8 mouse cellular contexts compared by ENCODE assay signal in the genomic region with DNA sequence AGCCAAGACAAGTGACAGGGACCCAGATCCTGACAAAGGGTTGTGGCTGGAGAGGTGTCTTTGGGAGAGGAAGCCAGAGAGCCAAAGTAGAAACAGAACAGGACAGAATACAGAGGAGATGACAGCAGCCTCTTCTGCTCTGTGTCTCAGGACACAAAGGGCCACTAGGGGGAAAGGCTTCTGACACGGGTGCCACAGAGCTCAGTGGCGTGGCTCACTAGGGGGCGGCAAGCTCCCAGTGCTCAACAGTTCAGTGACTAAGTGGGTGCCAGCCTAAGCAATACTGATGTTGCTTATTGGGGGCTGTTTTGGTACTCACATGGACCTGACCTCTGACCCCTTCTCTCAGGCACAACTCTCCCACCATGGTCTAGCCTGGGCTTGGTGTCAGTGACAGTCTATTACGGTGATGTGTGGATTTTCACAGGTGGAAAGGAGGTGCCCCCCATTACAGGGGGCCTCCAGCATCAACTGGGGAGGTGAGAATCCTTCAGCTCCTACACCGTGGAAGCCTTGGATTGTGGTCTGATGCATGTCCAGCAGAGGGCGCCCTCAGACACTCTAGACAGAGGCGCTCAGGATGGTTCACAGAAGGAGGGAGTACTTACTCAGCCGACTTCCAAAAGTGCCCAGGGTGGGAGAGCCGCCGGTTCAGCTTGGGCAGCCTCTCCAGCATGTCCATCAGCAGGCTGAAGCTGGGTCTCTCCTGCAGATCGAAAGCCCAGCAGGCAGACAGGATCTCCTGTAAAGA. TPM values are rescaled to one million over a fixed set of nuclear protein-coding genes. Genes with fewer than 3 reads are reported as not detected.
DNase-seq lines count a peak whose midpoint lies in the region; ATAC-seq lines count a peak whose summit lies in the region.

No protein-coding gene starts in this region.

- no peak overlapping the region for H3K27ac ChIP-seq in midbrain, embryonic 11.5 days (ENCODE audit: low read depth, low read length)
- H3K27ac ChIP-seq in midbrain, embryonic 16.5 days (ENCODE audit: low read length): no peak overlapping the region
- H3K27ac ChIP-seq in embryonic facial prominence, embryonic 10.5 days (replicated peaks): no peak overlapping the region
- H3K27ac ChIP-seq in liver, embryonic 13.5 days: no peak overlapping the region

- H3K4me2 ChIP-seq in midbrain, embryonic 11.5 days: no peak overlapping the region
- H3K4me2 ChIP-seq in midbrain, embryonic 16.5 days (ENCODE audit: low read length): no peak overlapping the region
- no peak overlapping the region for H3K4me2 ChIP-seq in liver, embryonic 13.5 days

- no peaks in the 10 kb centered on the region; the same call in 1 of the 2 replicates for H3K4me1 ChIP-seq in midbrain, embryonic 11.5 days (ENCODE audit: control insufficient read depth, insufficient read depth, low read length)
- 0 out of 2 replicates have a peak, but pooled peaks cover under 1% of the 10 kb centered on the region for H3K4me1 ChIP-seq in midbrain, embryonic 16.5 days (ENCODE audit: control insufficient read depth, insufficient read depth, low read length)
- peaks cover 59% of the 10 kb centered on the region for H3K4me1 ChIP-seq in embryonic facial prominence, embryonic 10.5 days
- peaks cover 42% of the 10 kb centered on the region for H3K4me1 ChIP-seq in liver, embryonic 13.5 days (replicated peaks)

- H3K4me3 ChIP-seq in midbrain, embryonic 11.5 days (ENCODE audit: low read depth, low read length): no peak overlapping the region
- no peak overlapping the region for H3K4me3 ChIP-seq in midbrain, embryonic 16.5 days (ENCODE audit: low read depth, low read length)
- H3K4me3 ChIP-seq in embryonic facial prominence, embryonic 10.5 days: no peak overlapping the region
- no peak overlapping the region for H3K4me3 ChIP-seq in liver, embryonic 13.5 days (replicated peaks)

- no peaks in the 10 kb centered on the region for H3K27me3 ChIP-seq in midbrain, embryonic 11.5 days (ENCODE audit: control insufficient read depth, insufficient read depth, low read length)
- H3K27me3 ChIP-seq in midbrain, embryonic 16.5 days (ENCODE audit: control insufficient read depth, insufficient read depth, low read depth, low read length): no peaks in the 10 kb centered on the region
- H3K27me3 ChIP-seq in embryonic facial prominence, embryonic 10.5 days (replicated peaks; ENCODE audit: low read depth, poor library complexity, severe bottlenecking): no peaks in the 10 kb centered on the region
- no peaks in the 10 kb centered on the region for H3K27me3 ChIP-seq in liver, embryonic 13.5 days

- no peak for ATAC-seq in midbrain, embryonic 11.5 days (ENCODE audit: low FRiP score)
- no peak for ATAC-seq in midbrain, embryonic 16.5 days
- no peak; the same call in 1 of the 2 replicates for ATAC-seq in liver, embryonic 13.5 days (ENCODE audit: low read depth)

- 54% methylated on average over 11 of the region's 11 CpGs for WGBS in midbrain, embryonic 11.5 days
- WGBS in midbrain, embryonic 16.5 days: 49% methylated on average over 11 of the region's 11 CpGs
- 53% methylated on average over 11 of the region's 11 CpGs for WGBS in embryonic facial prominence, embryonic 10.5 days
- 37% methylated on average over 11 of the region's 11 CpGs for WGBS in liver, embryonic 13.5 days (ENCODE audit: insufficient replicate concordance)

- 0 out of 2 replicates have a peak, but pooled peaks cover 2% of the 10 kb centered on the region for H3K36me3 ChIP-seq in midbrain, embryonic 11.5 days (ENCODE audit: control insufficient read depth, insufficient read depth, low read length)
- H3K36me3 ChIP-seq in midbrain, embryonic 16.5 days (ENCODE audit: control insufficient read depth, insufficient read depth, low read length): peaks cover 7% of the 10 kb centered on the region
- peaks cover 48% of the 10 kb centered on the region for H3K36me3 ChIP-seq in embryonic facial prominence, embryonic 10.5 days (replicated peaks)
- peaks cover 25% of the 10 kb centered on the region for H3K36me3 ChIP-seq in liver, embryonic 13.5 days

- no peak overlapping the region for H3K9ac ChIP-seq in midbrain, embryonic 11.5 days (ENCODE audit: low read length)
- no peak overlapping the region for H3K9ac ChIP-seq in midbrain, embryonic 16.5 days (ENCODE audit: low read depth, low read length)
- H3K9ac ChIP-seq in liver, embryonic 13.5 days: no peak overlapping the region

- no peaks in the 10 kb centered on the region for H3K9me3 ChIP-seq in midbrain, embryonic 11.5 days (ENCODE audit: control insufficient read depth, low read length)
- H3K9me3 ChIP-seq in midbrain, embryonic 16.5 days (replicated peaks; ENCODE audit: control insufficient read depth, low read length, poor library complexity, severe bottlenecking): no peaks in the 10 kb centered on the region
- H3K9me3 ChIP-seq in embryonic facial prominence, embryonic 10.5 days: no peaks in the 10 kb centered on the region
- H3K9me3 ChIP-seq in liver, embryonic 13.5 days (replicated peaks): no peaks in the 10 kb centered on the region

- DNase-seq in midbrain, embryonic 11.5 days (ENCODE audit: low spot score, missing footprints): peak; percentile 95
- peak; percentile 87 for DNase-seq in adrenal gland, postnatal 14 days
- peak; percentile 75 for DNase-seq in embryonic facial prominence, embryonic 10.5 days (ENCODE audit: low spot score)
- DNase-seq in induced T-regulatory cell, adult 2 months (ENCODE audit: low read depth): peak; percentile 90
- peak; percentile 55 for DNase-seq in liver, embryonic 13.5 days
- peak; percentile 73 for DNase-seq in ovary, postnatal 36 days (ENCODE audit: low spot score)
- peak; percentile 86 for DNase-seq in thymus, postnatal 25 days

RNA-seq across cellular contexts. Expression of a gene that starts 34.4 kb away (rescaled TPM):
- polyA plus RNA-seq in midbrain, embryonic 11.5 days (2014; fragmentation: Nextera tagmentation; extraction: Ambion mirVana): 5.4 and 6.7 TPM in 2 replicates
- 7.6 and 8.0 TPM in 2 replicates for polyA plus RNA-seq in midbrain, embryonic 16.5 days (2015; fragmentation: Nextera tagmentation; extraction: Ambion mirVana)
- 39.8 and 79.2 TPM in 2 replicates for total RNA-seq in adrenal gland, postnatal 14 days (2021)
- polyA plus RNA-seq in embryonic facial prominence, embryonic 10.5 days (2016; fragmentation: Nextera tagmentation; extraction: Ambion mirVana): 2.3 and 2.8 TPM in 2 replicates
- polyA plus RNA-seq in liver, embryonic 13.5 days (2015; fragmentation: Nextera tagmentation; extraction: Ambion mirVana): 64.8 and 69.1 TPM in 2 replicates
